Mouse (Mus musculus) granulocyte monocyte progenitor cell, adult 5-6 weeks (primary cell): ENCODE measurements around the gene Mybpc2. TPM values are rescaled to one million over a fixed set of nuclear protein-coding genes. Genes with fewer than 3 reads are reported as not detected.

Experiments used
- ATAC-seq: replicated peaks from 2 replicates; pipeline ENCODE4 v1.8.0; 2016; ENCODE audit warnings: mild to moderate bottlenecking, moderate TSS enrichment, inconsistent platforms; ENCODE audit not compliant: poor library complexity, severe bottlenecking
- total RNA-seq, 2 experiments: library from RNA; stranded (forward) in 1 of 2; stranded (reverse) in 1 of 2; fragments of 200-712, 200-1000 nt in 1 of 2; fragments of >200 nt in 1 of 2; fragmentation: Nextera tagmentation in 1 of 2; gene quantifications; 2 replicates each; pipeline ENCODE4 v1.2.3; 2014 to 2017

Mybpc2 gene
- total RNA-seq, 2 experiments from 2014 or later = not detected

GRCm38 (mm10) chr7:44527483-44528398 is 3.3 kb upstream of the Mybpc2 start:
- ATAC-seq = peak; percentile 89

DNA sequence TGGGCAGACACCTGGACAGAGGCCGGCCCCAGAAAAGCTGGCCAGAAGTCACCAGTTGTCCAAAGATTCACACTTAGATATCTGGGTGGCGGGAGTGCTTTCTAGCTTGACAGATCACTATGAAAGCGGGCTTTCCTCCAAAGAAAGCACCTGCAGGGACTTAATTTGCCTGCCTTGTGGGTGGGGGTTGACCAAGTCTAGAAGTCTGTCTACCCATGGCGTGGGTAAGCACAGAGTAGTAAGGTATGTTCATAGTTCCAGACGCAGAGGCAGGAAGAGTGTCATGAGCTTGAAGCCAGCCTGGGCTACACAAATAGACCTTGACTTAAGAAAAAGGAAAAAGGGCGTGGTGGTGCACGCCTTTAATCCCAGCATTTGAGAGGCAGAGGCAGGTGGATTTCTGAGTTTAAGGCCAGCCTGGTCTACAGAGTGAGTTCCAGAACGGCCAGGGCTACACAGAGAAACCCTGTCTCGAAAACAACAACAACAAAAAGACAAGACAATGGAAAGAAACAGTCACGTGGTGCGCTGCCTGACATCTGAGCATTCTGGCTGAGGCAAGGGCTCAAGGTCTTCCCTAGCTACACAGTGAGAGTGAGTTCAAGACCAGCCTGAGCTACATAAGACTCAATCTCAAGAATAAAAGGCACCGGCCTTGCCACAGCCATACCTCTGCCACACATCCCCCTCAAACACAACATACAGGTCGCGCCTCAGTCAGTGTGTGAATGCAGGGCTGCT is 2.1 kb upstream of the Mybpc2 start:
- no peak for ATAC-seq

- no peak for ATAC-seq
Observed at GRCm38 (mm10) chr7:44525126-44525832, 823 bp upstream of the Mybpc2 start.

GRCm38 (mm10) chr7:44523056-44523455 is 1.4 kb downstream of the Mybpc2 start:
- no peak for ATAC-seq

DNA sequence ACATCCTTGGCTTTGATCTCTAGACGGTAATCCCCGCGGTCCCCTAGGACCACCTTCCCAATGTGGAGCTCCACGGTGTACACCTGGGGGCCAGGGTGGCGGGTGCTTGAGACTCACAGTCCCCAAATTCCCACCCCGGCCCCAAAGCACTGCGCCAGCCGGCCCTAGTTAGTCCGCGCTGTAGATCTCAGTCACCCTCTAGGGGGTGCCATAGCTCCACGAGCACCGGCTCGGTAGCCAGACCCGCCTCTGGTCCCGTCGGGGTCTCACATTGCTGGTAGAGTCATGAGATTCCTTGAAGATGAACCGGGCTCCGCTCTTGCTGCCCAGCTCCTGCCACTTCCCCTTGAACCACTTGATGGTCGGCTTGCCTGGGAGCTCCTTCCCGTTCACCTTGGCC is 2.7 kb downstream of the Mybpc2 start:
- peak; percentile 81 for ATAC-seq

- ATAC-seq = no peak
Observed at GRCm38 (mm10) chr7:44520990-44521389, 3.5 kb downstream of the Mybpc2 start.

GRCm38 (mm10) chr7:44519240-44519913 is 5.1 kb downstream of the Mybpc2 start:
- ATAC-seq = 0 out of 2 replicates have a peak, but pooled peaks have one; percentile 30

GRCm38 (mm10) chr7:44507491-44507890 is 17.0 kb downstream of the Mybpc2 start:
- ATAC-seq = no peak

DNA sequence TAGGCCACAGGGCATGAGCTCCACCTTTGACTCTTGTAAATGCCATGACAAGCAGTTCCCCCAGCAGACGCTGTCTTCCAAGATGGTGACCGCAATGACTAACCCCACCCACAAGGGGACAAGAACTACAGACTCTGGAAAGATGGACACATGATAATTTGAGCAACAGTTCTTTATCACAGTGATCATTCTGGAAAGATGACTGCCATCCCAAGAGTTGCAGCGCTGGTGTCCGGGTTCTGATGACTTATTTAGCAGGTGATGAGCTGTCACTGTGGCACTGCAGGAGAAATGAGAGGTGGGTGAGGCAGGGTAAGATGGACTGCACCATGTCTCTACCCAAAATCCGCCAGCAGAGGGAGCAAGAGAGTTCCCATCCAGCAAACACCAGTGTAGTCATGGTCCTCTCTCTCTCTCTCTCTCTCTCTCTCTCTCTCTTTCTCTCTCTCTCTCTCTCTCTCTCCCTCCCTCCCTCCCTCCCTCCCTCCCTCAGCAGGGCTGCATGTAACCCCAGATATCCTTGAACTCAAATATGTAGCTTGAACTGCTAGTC is 22.8 kb downstream of the Mybpc2 start:
- peak; percentile 76 for ATAC-seq

- no peak for ATAC-seq
Observed at GRCm38 (mm10) chr7:44500046-44500445, 24.4 kb downstream of the Mybpc2 start.

- no peak for ATAC-seq
Observed at GRCm38 (mm10) chr7:44498922-44499321, 25.5 kb downstream of the Mybpc2 start.

DNA sequence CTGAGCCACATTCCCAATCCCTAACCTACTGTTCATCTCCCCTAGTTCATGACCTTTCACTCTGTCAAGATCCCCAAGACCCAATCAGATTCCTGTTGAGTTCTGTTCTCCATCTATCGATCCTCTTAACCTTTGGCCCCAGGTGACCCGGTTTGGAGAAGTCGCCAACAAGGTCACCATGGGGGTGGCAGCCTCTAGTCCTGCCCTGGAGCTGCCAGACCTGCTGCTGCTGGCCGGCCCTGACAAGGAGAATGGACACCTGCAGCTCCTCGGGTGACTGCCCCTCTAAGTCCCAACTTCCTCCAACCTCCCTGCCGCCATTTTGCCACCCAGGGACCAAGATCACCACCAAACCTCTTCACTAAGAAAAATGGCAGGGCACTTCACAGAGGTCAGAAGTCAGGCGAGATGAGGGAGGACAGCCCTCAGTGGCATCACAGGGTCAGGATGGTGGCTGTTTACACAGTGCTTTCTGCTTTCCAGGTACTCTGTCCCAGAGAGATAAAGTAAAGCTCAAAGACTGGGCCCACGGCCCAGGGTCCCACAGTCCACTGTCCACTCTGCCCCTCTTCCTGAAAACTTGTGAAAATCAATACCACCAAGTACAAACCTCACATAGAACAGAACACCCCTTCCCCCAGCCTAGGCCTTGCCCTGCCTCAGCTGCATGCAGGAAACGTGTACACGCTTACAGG is 26.9 kb downstream of the Mybpc2 start:
- ATAC-seq = no peak

DNA sequence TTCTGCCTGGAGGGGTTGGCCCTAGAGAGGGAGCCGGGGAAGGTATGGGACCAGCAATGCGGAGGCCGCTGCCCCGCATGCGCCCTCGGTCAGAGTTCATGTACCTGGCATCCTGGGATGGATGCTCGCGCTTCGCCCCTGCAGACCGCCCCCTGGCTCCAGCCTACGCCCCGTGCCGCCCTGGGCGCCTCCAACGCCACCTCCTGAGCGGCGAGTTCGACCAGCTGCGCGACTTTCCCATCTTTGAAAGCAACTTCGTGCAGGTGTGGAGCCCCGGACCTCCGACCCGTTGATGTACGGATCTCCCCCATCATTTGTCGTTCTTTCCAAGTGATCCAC is 27.7 kb downstream of the Mybpc2 start:
- ATAC-seq = no peak; the same call in 1 of the 2 replicates

- peak; percentile 92 for ATAC-seq
Observed at GRCm38 (mm10) chr7:44495992-44496770, 28.3 kb downstream of the Mybpc2 start, which contains the start of the genes Emc10 and Fam71e1. TSS of gene Emc10 (minus strand) at chr7:44496529. TSS of gene Fam71e1 (plus strand) at chr7:44496581.

DNA sequence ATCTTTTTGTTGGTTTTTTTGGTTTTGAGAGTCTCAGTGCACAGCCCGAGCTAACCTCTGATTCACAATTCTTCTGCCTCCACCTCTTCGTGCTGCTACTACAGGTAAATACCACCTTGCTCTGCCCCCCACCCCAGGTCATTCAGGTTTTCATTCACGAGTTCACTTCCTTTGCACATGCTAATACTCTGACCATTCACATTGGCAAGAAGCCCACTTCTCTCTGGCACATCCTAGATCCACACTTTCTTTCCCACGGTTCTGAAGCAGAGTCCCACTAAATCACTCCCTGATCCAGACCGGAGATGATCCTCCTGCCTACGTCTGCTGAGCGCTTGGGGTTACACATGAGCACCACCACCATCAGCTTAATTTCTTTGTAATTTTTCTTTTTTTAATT is 29.4 kb downstream of the Mybpc2 start:
- no peak for ATAC-seq

- ATAC-seq = no peak
Observed at GRCm38 (mm10) chr7:44494681-44495080, 29.8 kb downstream of the Mybpc2 start.

DNA sequence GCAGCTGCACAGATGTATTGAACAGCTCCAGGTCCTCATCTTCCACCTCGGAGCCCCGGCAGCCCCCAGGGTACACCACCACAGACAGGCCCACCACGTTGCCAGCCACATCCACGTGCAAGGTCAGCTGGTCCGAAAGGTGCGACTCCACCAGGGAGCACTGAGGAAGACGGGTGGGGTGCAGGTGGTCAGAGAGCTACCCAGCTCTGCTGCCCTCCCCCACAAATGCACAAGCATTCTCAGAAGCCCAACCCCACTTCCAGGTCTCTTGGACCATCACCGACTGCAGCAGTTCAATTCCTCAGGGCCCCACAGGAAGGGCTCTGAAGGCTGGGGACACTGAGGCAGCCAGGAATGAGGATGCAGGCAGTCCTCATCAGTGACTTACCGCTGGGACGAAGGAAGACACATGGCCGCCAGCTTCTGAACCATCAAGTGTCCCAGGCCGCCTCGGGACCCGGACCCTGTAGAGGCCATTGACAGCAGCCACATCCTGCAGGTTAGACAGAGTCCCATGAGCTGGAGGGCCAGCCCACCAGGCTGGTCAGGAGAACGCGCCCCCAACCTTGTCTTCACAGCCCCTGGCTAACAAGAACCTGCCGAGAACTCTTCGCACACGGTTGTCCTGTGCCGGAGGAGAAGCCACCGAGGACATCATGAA is 32.2 kb downstream of the Mybpc2 start:
- ATAC-seq = no peak

- no peak for ATAC-seq
Observed at GRCm38 (mm10) chr7:44491391-44491790, 33.1 kb downstream of the Mybpc2 start.
